Mouse (Mus musculus) lung, embryonic 15.5 days (tissue): ENCODE measurements around the gene Obsl1. TPM values are rescaled to one million over a fixed set of nuclear protein-coding genes. Genes with fewer than 3 reads are reported as not detected.

ENCODE experiments used
- ATAC-seq: fragments of 200-750 bp; cut with Nextera tagmentation; 2 replicates; pipeline ENCODE4 v1.8.0; 2017; ENCODE audit warnings: moderate number of reproducible peaks, borderline replicate concordance; ENCODE audit not compliant: low FRiP score, low TSS enrichment; ENCODE audit errors: extremely low read depth
- H3K27ac ChIP-seq: fragments of 300-500 bp; sonication (generic); 2 replicates; pipeline ENCODE4 v1.5.1; 2015; ENCODE audit warnings: moderate library complexity, mild to moderate bottlenecking, inconsistent platforms
- H3K27me3 ChIP-seq: fragments of 300-500 bp; sonication (generic); 2 replicates; pipeline ENCODE4 v1.6.1; 2015; ENCODE audit warnings: inconsistent platforms
- H3K36me3 ChIP-seq: fragments of 300-500 bp; sonication (generic); 2 replicates; pipeline ENCODE4 v1.6.1; 2015; ENCODE audit warnings: inconsistent platforms
- H3K4me1 ChIP-seq: fragments of 300-500 bp; sonication (generic); 2 replicates; pipeline ENCODE4 v1.6.1; 2015; ENCODE audit warnings: inconsistent platforms
- H3K4me2 ChIP-seq: fragments of 300-500 bp; sonication (generic); 2 replicates; pipeline ENCODE4 v1.6.1; 2015; ENCODE audit warnings: inconsistent platforms, mild to moderate bottlenecking, moderate library complexity
- H3K4me3 ChIP-seq: fragments of 300-500 bp; sonication (generic); 2 replicates; pipeline ENCODE4 v1.5.1; 2015; ENCODE audit warnings: mild to moderate bottlenecking, inconsistent platforms
- H3K9ac ChIP-seq: fragments of 300-500 bp; sonication (generic); 2 replicates; pipeline ENCODE4 v1.6.1; 2015; ENCODE audit warnings: inconsistent platforms
- H3K9me3 ChIP-seq: fragments of 300-500 bp; sonication (generic); 2 replicates; pipeline ENCODE4 v1.6.1; 2016; ENCODE audit warnings: inconsistent platforms
- WGBS: fragments of 180-500 bp; shearing (Covaris S2); methylation state at CpG from one replicate; pipeline ENCODE4 v1.1.7; 2015; 5-methylcytosine and 5-hydroxymethylcytosine counted together
- polyA plus RNA-seq: library from polyadenylated mRNA; unstranded; fragments of >200 nt; fragmentation: Nextera tagmentation; extraction: Ambion mirVana; gene quantifications from 2 replicates; pipeline ENCODE4 v1.2.1, GENCODE M21; 2015

Gene Obsl1
- polyA plus RNA-seq, 1 experiment from 2014 or later: 74.0 TPM

DNA sequence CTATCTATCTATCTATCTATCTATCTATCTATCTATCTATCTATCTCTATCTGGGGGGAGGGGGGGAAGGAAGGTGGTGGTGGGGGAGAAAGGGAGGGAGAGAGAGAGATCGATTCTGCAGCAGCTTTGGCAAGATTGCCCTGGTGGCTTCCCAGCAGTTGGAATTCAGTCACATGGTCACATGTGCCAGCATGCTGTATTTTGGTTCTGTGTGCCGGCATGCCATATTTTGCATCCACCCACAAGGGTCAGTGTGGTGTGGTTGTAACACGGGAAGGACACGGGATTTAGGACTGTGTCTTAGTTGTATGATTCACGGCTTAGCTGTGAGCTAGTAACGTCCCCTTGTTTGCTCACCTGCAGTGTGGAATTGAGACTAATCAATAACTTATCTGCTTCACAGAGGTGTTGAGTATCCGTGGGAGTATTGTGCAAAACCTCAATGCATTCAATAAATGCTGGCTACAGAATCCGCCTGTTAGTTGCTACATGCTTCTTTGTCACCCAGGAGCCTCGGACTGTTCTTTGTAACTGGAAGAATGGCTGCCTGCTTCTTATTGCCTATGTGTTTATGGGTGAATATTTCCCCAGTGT is 32.4 kb upstream of the Obsl1 start:
- H3K4me1 ChIP-seq: no peaks in the 10 kb centered on the region
- no peak overlapping the region for H3K9ac ChIP-seq
- WGBS: 72% methylated on average over 9 of the region's 9 CpGs
- H3K4me2 ChIP-seq: no peak overlapping the region
- H3K9me3 ChIP-seq: no peaks in the 10 kb centered on the region
- ATAC-seq: no peak
- H3K4me3 ChIP-seq: no peak overlapping the region
- no peaks in the 10 kb centered on the region for H3K27me3 ChIP-seq
- peaks cover 16% of the 10 kb centered on the region; the same call in 1 of the 2 replicates for H3K36me3 ChIP-seq
- no peak overlapping the region for H3K27ac ChIP-seq

DNA sequence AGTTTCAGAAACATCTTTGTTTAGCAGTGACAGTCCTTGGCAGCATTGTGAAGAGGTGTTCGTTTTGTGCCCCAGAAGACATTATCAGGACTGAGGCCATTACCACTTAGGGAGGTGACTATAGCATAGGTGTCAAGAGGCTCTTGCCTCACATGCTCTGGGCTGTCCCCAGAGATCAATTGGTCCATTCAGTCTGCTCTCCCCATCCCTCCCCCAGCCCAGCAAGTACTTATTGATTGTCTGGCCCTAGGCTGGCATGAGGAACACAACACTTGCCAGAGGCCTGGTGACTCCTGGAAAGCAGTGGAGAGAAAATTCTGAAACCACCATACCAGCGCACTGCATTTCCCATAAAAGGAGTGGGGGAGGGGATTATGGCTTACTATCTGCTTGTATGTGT is 31.3 kb upstream of the Obsl1 start:
- no peak for ATAC-seq
- Histone ChIP-seq H3K4me2 (no peak overlapping the region), H3K36me3 (peaks cover 23% of the 10 kb centered on the region; the same call in 1 of the 2 replicates), H3K9me3 (no peaks in the 10 kb centered on the region), H3K4me3 (no peak overlapping the region), H3K9ac (no peak overlapping the region), H3K4me1 (no peaks in the 10 kb centered on the region), H3K27ac (no peak overlapping the region), H3K27me3 (no peaks in the 10 kb centered on the region)
- 68% methylated on average over 2 of the region's 2 CpGs for WGBS

DNA sequence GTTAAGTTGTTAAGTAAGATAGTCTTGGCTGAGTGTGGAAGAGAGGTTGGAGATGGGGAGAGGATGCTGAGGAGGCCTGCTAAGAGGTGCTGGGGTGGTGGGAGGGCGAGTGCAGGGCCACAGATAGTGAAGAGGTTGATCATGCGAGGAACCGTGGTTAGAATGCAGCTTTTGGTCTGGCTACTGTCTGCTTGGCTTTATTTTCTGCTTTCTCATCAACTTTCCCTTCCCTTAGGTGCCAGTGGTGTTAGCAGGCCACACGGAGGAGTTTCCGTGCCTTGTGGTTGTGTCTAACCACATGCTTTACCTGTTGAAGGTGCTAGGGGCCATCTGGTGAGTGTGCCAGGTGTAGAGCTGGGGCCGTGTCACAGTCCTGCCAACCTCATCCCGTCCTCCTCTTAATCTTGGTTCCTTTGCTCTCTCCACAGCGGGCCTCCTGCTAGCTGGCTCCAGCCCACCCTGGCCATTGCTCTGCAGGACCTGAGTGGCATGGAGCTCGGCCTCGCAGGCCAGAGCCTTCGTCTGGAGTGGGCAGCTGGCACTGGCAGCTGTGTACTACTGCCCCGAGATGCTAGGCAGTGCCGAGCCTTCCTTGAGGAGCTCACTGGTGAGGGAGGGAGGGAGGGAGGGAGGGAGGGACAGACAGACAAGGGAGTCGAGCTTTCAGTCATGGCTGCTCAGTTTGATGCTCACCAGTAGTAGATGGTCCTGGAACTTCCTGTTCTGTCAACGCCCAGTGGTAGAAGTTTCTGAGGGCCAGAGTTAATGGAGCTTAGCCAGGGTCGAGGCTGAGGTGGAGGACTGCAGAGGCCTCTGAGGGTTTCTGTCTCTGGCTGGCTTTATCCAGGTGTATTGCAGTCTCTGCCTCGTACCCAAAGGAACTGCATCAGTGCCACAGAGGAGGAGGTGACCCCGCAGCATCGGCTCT is 27.3 kb upstream of the Obsl1 start:
- no peak overlapping the region for H3K4me2 ChIP-seq
- H3K9me3 ChIP-seq: no peaks in the 10 kb centered on the region
- ATAC-seq: no peak
- no peaks in the 10 kb centered on the region for H3K4me1 ChIP-seq
- no peak overlapping the region for H3K4me3 ChIP-seq
- no peaks in the 10 kb centered on the region for H3K27me3 ChIP-seq
- H3K9ac ChIP-seq: no peak overlapping the region
- H3K27ac ChIP-seq: no peak overlapping the region
- H3K36me3 ChIP-seq: peaks cover 32% of the 10 kb centered on the region; the same call in 1 of the 2 replicates
- WGBS: 84% methylated on average over 19 of the region's 19 CpGs

DNA sequence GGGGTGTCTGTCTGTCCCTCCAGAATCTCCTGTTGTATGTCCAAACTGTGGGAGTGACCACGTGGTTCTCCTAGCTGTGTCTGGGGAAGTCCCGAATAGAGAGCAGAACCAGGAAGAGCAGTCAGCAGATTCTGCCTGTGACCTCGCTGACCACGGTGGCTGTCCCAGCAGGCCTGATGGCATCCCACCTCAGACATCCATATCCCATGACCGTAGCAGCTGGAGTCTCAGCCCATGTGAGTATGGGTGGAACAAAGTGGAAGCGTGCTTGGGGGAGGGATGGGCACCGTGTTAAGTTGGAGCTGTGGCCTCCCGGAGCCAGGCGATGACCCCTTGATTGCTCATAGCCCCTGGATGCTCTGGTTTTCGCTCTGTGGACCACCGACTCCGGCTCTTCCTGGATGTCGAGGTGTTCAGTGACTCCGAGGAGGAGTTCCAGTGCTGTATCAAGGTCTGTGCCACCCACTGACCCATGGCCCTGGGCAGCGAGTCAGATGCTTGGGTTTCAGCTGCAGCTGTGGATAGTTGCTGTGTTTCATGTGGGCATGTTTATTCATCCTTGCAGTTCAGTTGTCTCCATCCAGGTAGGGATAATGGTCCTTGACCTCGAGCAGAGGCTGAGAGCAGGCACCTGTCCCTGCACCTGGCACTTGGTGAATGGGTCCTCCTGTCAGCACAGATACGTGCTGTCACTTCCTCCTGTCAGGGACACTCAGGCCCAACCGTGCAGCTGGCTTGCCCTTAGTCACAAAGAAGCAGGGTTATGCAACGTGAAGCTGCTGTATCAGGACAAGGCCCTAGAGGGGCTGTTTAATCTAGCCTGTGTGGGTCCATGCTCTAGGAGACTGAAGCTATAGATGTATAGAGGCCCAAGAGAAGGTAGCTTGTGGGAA is 26.3 kb upstream of the Obsl1 start:
- 84% methylated on average over 19 of the region's 19 CpGs for WGBS
- Histone ChIP-seq H3K9me3 (no peaks in the 10 kb centered on the region), H3K4me2 (no peak overlapping the region), H3K27me3 (no peaks in the 10 kb centered on the region), H3K4me3 (no peak overlapping the region), H3K4me1 (no peaks in the 10 kb centered on the region), H3K27ac (no peak overlapping the region), H3K36me3 (peaks cover 38% of the 10 kb centered on the region; the same call in 1 of the 2 replicates), H3K9ac (no peak overlapping the region)
- no peak for ATAC-seq

DNA sequence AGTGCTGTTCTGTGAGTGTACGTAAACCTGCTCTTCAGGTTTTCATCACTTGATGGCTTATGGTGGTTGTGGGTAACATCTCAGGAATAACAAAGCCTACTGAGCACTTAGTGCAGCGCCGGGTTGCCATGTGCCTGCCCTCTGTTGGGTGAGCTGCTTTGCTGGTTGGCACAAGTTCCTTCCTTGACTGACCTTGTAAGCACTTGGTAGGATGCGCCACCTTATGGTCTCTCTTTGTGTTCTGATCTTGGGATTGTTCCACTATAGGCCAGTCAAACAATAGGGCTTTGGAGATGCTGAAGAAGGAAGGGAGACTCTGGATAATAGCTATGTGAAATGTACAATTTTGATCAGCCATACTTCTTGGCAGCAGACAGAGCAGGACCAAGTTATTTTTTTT is 24.3 kb upstream of the Obsl1 start:
- H3K9ac ChIP-seq: no peak overlapping the region
- no peaks in the 10 kb centered on the region for H3K9me3 ChIP-seq
- no peaks in the 10 kb centered on the region for H3K27me3 ChIP-seq
- ATAC-seq: no peak
- H3K36me3 ChIP-seq: peaks cover 38% of the 10 kb centered on the region; the same call in 1 of the 2 replicates
- H3K27ac ChIP-seq: no peak overlapping the region
- no peaks in the 10 kb centered on the region for H3K4me1 ChIP-seq
- no peak overlapping the region for H3K4me3 ChIP-seq
- H3K4me2 ChIP-seq: no peak overlapping the region
- WGBS: 69% methylated on average over 4 of the region's 4 CpGs

DNA sequence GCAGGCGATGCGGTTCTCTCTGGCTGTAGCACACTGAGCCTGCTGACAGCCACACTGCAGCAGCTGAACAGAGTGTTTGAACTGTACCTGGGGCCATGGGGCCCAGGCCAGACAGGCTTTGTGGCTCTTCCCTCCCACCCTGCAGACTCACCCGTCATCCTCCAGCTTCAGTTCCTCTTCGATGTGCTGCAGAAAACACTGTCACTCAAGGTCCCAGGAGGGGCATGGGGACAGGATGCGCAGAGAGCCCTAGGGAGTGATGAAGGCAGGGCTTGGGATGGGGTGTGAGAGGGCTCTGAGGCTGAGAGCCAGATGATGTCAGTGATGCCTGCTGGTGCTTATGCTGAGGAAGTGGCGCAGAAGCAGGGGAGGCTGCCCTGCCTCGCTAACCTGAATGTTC is 18.4 kb upstream of the Obsl1 start:
- no peak for ATAC-seq
- no peak overlapping the region for H3K27ac ChIP-seq
- peaks cover 15% of the 10 kb centered on the region for H3K4me1 ChIP-seq
- no peaks in the 10 kb centered on the region for H3K27me3 ChIP-seq
- no peaks in the 10 kb centered on the region for H3K9me3 ChIP-seq
- WGBS: 88% methylated on average over 7 of the region's 7 CpGs
- H3K36me3 ChIP-seq: peaks cover 16% of the 10 kb centered on the region; the same call in 1 of the 2 replicates
- H3K4me3 ChIP-seq: no peak overlapping the region
- H3K4me2 ChIP-seq: no peak overlapping the region
- no peak overlapping the region for H3K9ac ChIP-seq

DNA sequence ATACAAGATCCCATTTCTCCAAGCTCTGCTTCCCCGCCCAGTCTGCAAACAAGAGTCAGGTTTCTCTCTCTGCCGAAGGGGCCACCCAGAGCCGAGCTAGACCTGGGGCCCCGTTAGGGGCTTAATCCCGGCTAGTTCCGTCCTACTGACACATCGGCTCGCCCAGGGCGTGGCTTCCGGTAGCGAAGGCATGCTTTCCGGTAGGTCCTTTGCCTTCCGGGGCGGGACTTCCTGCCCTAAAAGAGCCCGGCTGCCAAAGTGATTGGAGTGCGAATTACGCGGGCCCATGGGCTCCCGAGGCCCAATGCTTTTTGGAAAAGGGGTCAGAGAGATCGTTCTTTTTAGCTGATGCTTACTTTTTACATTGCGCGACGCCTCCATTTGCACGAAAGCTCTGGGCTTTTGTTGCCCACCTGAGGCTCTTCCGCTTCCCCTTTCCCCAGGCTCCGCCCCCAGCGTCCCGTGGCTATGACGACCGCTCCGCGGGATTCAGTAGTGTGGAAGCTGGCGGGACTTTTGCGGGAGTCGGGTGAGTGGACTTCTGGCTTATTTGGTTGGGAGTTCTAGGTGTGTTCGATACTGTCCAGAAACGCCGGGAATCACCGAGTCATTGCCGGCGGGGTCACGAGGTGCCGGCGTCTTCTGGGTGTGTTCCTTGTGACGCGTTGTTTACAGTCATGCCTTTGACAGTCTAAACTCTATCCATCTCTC is 15.2 kb upstream of the Obsl1 start, which contains the start of gene Stk11ip:
Gene Stk11ip (plus strand): TSS at position 209 of the 711 bp plus-strand sequence.
- peak within 1 kb of the TSS; percentile 98 for H3K27ac ChIP-seq
- 0 out of 2 replicates have a peak, but pooled peaks cover 5% of the 10 kb centered on the region for H3K36me3 ChIP-seq
- H3K9me3 ChIP-seq: no peaks in the 10 kb centered on the region
- under 1% methylated on average over 46 of the region's 46 CpGs for WGBS
- H3K27me3 ChIP-seq: no peaks in the 10 kb centered on the region
- ATAC-seq: peak; percentile 96
- peak within 1 kb of the TSS; percentile 69 for H3K4me3 ChIP-seq
- peaks cover 29% of the 10 kb centered on the region for H3K4me1 ChIP-seq
- peak within 1 kb of the TSS; percentile 58 for H3K9ac ChIP-seq
- H3K4me2 ChIP-seq: peak within 1 kb of the TSS; percentile 59

DNA sequence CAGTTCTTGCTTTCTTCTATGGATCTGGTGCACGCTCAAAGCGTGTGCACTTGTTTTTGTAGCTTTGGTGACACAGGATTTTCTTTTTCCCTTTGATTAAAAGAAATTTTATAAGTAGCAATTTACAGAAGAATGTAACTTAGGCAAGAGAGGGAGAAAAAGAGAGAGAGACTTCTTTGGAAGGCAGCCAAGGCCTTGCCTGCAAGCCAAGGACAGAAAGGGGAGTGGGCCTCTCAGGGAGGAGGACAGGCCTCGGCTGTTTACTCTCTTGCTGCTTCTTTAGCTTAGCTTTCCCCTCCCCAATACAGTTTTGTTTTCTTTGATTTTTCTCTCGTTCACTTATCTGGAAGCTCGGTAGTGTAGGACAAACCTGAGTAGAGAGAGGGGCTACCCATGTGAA is 13.3 kb upstream of the Obsl1 start:
- Histone ChIP-seq H3K9me3 (no peaks in the 10 kb centered on the region), H3K27me3 (no peaks in the 10 kb centered on the region), H3K27ac (peak overlapping the region; percentile 98), H3K9ac (no peak overlapping the region), H3K36me3 (no peaks in the 10 kb centered on the region), H3K4me3 (no peak overlapping the region), H3K4me2 (no peak overlapping the region), H3K4me1 (peaks cover 29% of the 10 kb centered on the region)
- 29% methylated on average over 5 of the region's 5 CpGs for WGBS
- ATAC-seq: no peak

DNA sequence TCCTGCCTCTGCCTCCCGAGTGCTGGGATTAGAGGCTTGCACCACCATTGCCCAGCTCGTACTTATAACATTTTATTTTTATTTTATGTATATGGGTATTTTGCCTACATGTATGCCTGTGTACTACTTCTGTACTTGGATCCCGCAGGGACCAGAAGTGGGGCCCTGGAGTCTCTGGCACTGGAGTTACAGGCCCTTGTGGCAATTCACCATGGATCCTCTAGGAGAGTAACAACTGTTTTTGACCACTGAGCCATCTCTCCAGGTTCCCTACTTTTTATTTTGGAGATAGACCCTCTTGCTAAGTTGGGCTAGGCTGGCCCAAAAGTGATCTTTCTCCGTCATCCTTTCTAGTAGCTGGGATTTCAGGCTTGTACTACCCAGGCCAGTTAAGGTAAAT is 12.2 kb upstream of the Obsl1 start:
- Histone ChIP-seq H3K27me3 (no peaks in the 10 kb centered on the region), H3K9me3 (no peaks in the 10 kb centered on the region), H3K4me3 (no peak overlapping the region), H3K36me3 (no peaks in the 10 kb centered on the region), H3K4me1 (peaks cover 29% of the 10 kb centered on the region), H3K4me2 (no peak overlapping the region), H3K27ac (peak overlapping the region; percentile 98; the same call in 1 of the 2 replicates), H3K9ac (no peak overlapping the region)
- ATAC-seq: no peak
- WGBS: 91% methylated on average over 4 of the region's 4 CpGs

DNA sequence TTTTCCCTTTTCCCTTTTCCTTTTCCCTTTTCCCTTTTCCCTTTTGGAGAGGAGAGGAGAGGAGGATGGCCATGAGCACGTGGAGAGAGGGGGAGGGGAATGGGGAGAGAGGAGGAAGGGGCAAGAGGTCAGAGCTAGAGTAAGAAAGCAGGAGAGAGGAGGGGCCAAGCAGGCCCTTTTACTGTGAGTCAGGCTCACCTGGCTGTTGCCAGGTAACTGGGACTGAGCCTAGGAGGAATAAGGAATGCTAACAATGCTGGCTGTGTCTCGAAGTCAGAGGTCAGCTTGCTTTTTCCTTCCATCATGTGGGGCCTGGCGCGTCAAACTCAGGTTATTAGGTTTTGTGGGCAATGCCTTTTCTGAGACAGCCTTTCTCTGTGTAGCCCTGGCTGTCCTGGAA is 11.7 kb upstream of the Obsl1 start:
- Histone ChIP-seq H3K9ac (no peak overlapping the region), H3K9me3 (no peaks in the 10 kb centered on the region), H3K36me3 (no peaks in the 10 kb centered on the region), H3K27me3 (no peaks in the 10 kb centered on the region), H3K4me1 (peaks cover 29% of the 10 kb centered on the region), H3K4me2 (no peak overlapping the region), H3K4me3 (no peak overlapping the region), H3K27ac (peak overlapping the region; percentile 98; the same call in 1 of the 2 replicates)
- no peak for ATAC-seq
- WGBS: 56% methylated on average over 4 of the region's 4 CpGs
